Mouse (Mus musculus) MEL (cell line): ENCODE results near the gene Bgn.

Experiments
- CHD1 ChIP-seq: IDR thresholded peaks from 2 replicates; pipeline ENCODE4 v1.6.1; 2012; ENCODE audit warnings: low read depth, mild to moderate bottlenecking, inconsistent platforms, low read length, improper control_type of control experiment
- CTCF ChIP-seq, 3 experiments: IDR thresholded peaks in 2 of 3; conservative IDR thresholded peaks in 1 of 3; 2 replicates each; pipeline ENCODE4 v1.5.1; 2011 to 2012; ENCODE audit warnings: low read length in 3 of 3, low read depth in 2 of 3, mild to moderate bottlenecking in 2 of 3, improper control_type of control experiment in 1 of 3, inconsistent platforms in 1 of 3, mixed read lengths in 1 of 3, moderate library complexity in 1 of 3; ENCODE audit not compliant: control insufficient read depth in 1 of 3, insufficient read depth in 1 of 3, poor library complexity in 1 of 3, severe bottlenecking in 1 of 3
- POLR2A ChIP-seq, 2 experiments: IDR thresholded peaks; 2 replicates each; pipeline ENCODE4 v1.6.1; 2011 to 2012; ENCODE audit warnings: low read length in 2 of 2, mild to moderate bottlenecking in 2 of 2, control low read depth in 1 of 2, improper control_type of control experiment in 1 of 2, low read depth in 1 of 2, moderate library complexity in 1 of 2; ENCODE audit not compliant: control insufficient read depth in 1 of 2, insufficient read depth in 1 of 2, poor library complexity in 1 of 2
- POLR2AphosphoS2 ChIP-seq: IDR thresholded peaks from 2 replicates; pipeline ENCODE4 v1.6.1; 2011; ENCODE audit warnings: low read length, improper control_type of control experiment
- TAL1 ChIP-seq: IDR thresholded peaks from 2 replicates; pipeline ENCODE4 v1.6.1; 2012; ENCODE audit warnings: mild to moderate bottlenecking, inconsistent platforms, low read length, moderate library complexity, mixed read lengths

GRCm38 (mm10) chrX:73479656-73480055 lies 3.7 kb upstream of the Bgn start:
- TF ChIP-seq CHD1 (no peak), CTCF (IDR thresholded peaks at IDR 0.05 in 2 of 3, conservative IDR thresholded peaks at IDR 0.05 in 1 of 3; ENCODE audit: control insufficient read depth in 1 of 3, insufficient read depth in 1 of 3, low read depth in 2 of 3, low read length in 3 of 3, poor library complexity in 1 of 3, severe bottlenecking in 1 of 3) (no peak), POLR2A (IDR thresholded peaks at IDR 0.05; ENCODE audit: control insufficient read depth in 1 of 2, insufficient read depth in 1 of 2, low read depth in 1 of 2, low read length in 2 of 2, poor library complexity in 1 of 2) (no peak), TAL1 (no peak), POLR2AphosphoS2 (no peak)
